Mouse (Mus musculus) cerebellum, adult 11-12 months (tissue): Measurements from ENCODE around the gene Wdr81.

Source experiments
- DNase-seq: peaks from one replicate; pipeline ENCODE4 v3.0.0; 2022

Wdr81 gene

GRCm38 (mm10) chr11:75429019-75429705 lies 25.4 kb downstream of the Wdr81 start:
- no peak for DNase-seq

GRCm38 (mm10) chr11:75424459-75424858 lies 30.1 kb downstream of the Wdr81 start:
- no peak for DNase-seq

- DNase-seq, result no peak
These were observed 30.5 kb downstream of the Wdr81 start for GRCm38 (mm10) chr11:75424033-75424432.

- no peak for DNase-seq
These were observed 31.4 kb downstream of the Wdr81 start for GRCm38 (mm10) chr11:75423091-75423490.

- no peak for DNase-seq
These were observed 32.3 kb downstream of the Wdr81 start, which contains the start of gene Serpinf1 for GRCm38 (mm10) chr11:75422013-75422792. TSS of gene Serpinf1 (minus strand) at chr11:75422701.

- DNase-seq, result no peak
These were observed 33.0 kb downstream of the Wdr81 start for GRCm38 (mm10) chr11:75421375-75422012.

- no peak for DNase-seq
These were observed 33.6 kb downstream of the Wdr81 start for GRCm38 (mm10) chr11:75420810-75421374.

GRCm38 (mm10) chr11:75420037-75420436 lies 34.5 kb downstream of the Wdr81 start:
- DNase-seq, result no peak

- DNase-seq, result no peak
These were observed 38.5 kb downstream of the Wdr81 start for GRCm38 (mm10) chr11:75415994-75416393.

- DNase-seq, result no peak
These were observed 39.4 kb downstream of the Wdr81 start for GRCm38 (mm10) chr11:75415096-75415495.

GRCm38 (mm10) chr11:75410591-75410990 lies 43.9 kb downstream of the Wdr81 start:
- DNase-seq, result no peak

GRCm38 (mm10) chr11:75409679-75410575 lies 44.6 kb downstream of the Wdr81 start:
- DNase-seq, result no peak

GRCm38 (mm10) chr11:75406865-75407264 lies 47.7 kb downstream of the Wdr81 start:
- DNase-seq, result no peak

- no peak for DNase-seq
These were observed 48.4 kb downstream of the Wdr81 start for GRCm38 (mm10) chr11:75406104-75406503.

GRCm38 (mm10) chr11:75404801-75405200 lies 49.7 kb downstream of the Wdr81 start:
- peak; percentile 37 for DNase-seq

- DNase-seq, result no peak
These were observed 51.0 kb downstream of the Wdr81 start for GRCm38 (mm10) chr11:75403301-75404052.

- DNase-seq, result peak; percentile 25
These were observed 52.2 kb downstream of the Wdr81 start for GRCm38 (mm10) chr11:75402271-75402690.

GRCm38 (mm10) chr11:75400099-75400498 lies 54.4 kb downstream of the Wdr81 start:
- peak; percentile 43 for DNase-seq

GRCm38 (mm10) chr11:75399411-75399841 lies 55.1 kb downstream of the Wdr81 start:
- DNase-seq, result peak; percentile 52

- DNase-seq, result no peak
These were observed 57.1 kb downstream of the Wdr81 start for GRCm38 (mm10) chr11:75397452-75397851.

- DNase-seq, result no peak
These were observed 58.9 kb downstream of the Wdr81 start for GRCm38 (mm10) chr11:75395611-75396010.
